Mouse (Mus musculus): ENCODE measurements around the gene Cacna2d4.
"Not testable (repeated sequence)": the region's sequence is repeated elsewhere in the genome, so short reads cannot be mapped to it uniquely, and the experiment has no call there.

DNA sequence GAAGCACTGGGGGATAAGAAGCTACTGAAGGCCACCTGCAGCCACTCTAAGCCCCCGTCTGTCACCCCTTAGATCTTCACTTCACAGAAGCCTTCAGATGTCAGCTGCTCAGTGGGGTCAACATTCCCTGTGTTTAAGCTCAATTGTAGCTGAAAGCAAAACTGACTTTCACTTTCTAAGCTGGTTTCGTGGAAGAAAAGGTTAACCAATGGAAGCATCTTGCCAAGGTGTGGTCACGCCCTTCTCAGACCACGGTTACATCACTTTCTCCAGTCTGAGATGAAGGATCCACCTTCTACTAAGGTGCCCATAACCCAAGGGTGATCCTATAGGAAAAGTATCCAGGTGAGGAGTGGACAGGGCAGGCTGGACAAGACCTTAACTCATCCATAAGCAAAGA is 130.5 kb downstream of the Cacna2d4 start:
- TF ChIP-seq CTCF, EP300 (IDR thresholded peaks at IDR 0.05; ENCODE audit: low read depth): not testable (repeated sequence)

All from liver, embryonic 14.5 days (tissue).